Mouse (Mus musculus): Measurements from ENCODE around the gene Olfr986. TPM values are rescaled to one million over a fixed set of nuclear protein-coding genes. Genes with fewer than 3 reads are reported as not detected.
"Not testable (repeated sequence)": the region's sequence is repeated elsewhere in the genome, so short reads cannot be mapped to it uniquely, and the experiment has no call there.

The Olfr986 gene
- polyA plus RNA-seq (2012; rRNA removed): not detected in 2 replicates

- H3K4me3 ChIP-seq (ENCODE audit: insufficient read depth, low read length): no peak within 1 kb of the TSS
- H3K4me1 ChIP-seq (ENCODE audit: control insufficient read depth, insufficient read depth, low read length): no peaks in the 10 kb centered on the region
- no peak for TF ChIP-seq POLR2A (IDR thresholded peaks at IDR 0.05; ENCODE audit: extremely low read depth, insufficient read depth, low read length)
- TF ChIP-seq CTCF (IDR thresholded peaks at IDR 0.05; ENCODE audit: extremely low read depth, insufficient read depth, low read length): no peak
- H3K27ac ChIP-seq (ENCODE audit: insufficient read depth, low read length): no peak within 1 kb of the TSS
These were observed at the start of gene Olfr986 for GRCm38 (mm10) chr9:40180620-40181019. Gene Olfr986, plus strand, starts transcription at chr9:40180920.

- Histone ChIP-seq H3K4me1 (ENCODE audit: control insufficient read depth, insufficient read depth, low read length) (no peaks in the 10 kb centered on the region), H3K4me3 (ENCODE audit: insufficient read depth, low read length) (no peak overlapping the region), H3K27ac (ENCODE audit: insufficient read depth, low read length) (no peak overlapping the region)
- TF ChIP-seq CTCF (IDR thresholded peaks at IDR 0.05; ENCODE audit: extremely low read depth, insufficient read depth, low read length): no peak
- TF ChIP-seq POLR2A (IDR thresholded peaks at IDR 0.05; ENCODE audit: extremely low read depth, insufficient read depth, low read length): no peak
These were observed 43.6 kb upstream of the Olfr986 start for GRCm38 (mm10) chr9:40136987-40137688.

- H3K27ac ChIP-seq (ENCODE audit: insufficient read depth, low read length): no peak overlapping the region
- TF ChIP-seq POLR2A (IDR thresholded peaks at IDR 0.05; ENCODE audit: extremely low read depth, insufficient read depth, low read length): no peak
- TF ChIP-seq CTCF (IDR thresholded peaks at IDR 0.05; ENCODE audit: extremely low read depth, insufficient read depth, low read length): no peak
- H3K4me3 ChIP-seq (ENCODE audit: insufficient read depth, low read length): no peak overlapping the region
- no peaks in the 10 kb centered on the region for H3K4me1 ChIP-seq (ENCODE audit: control insufficient read depth, insufficient read depth, low read length)
These were observed 41.2 kb upstream of the Olfr986 start for GRCm38 (mm10) chr9:40139484-40139883.

- TF ChIP-seq CTCF (IDR thresholded peaks at IDR 0.05; ENCODE audit: extremely low read depth, insufficient read depth, low read length) (no peak), POLR2A (IDR thresholded peaks at IDR 0.05; ENCODE audit: extremely low read depth, insufficient read depth, low read length) (no peak)
- H3K4me1 ChIP-seq (ENCODE audit: control insufficient read depth, insufficient read depth, low read length): no peaks in the 10 kb centered on the region
- H3K27ac ChIP-seq (ENCODE audit: insufficient read depth, low read length): no peak overlapping the region
- no peak overlapping the region for H3K4me3 ChIP-seq (ENCODE audit: insufficient read depth, low read length)
These were observed 39.2 kb upstream of the Olfr986 start for GRCm38 (mm10) chr9:40141544-40141943.

GRCm38 (mm10) chr9:40155118-40155644 is 25.5 kb upstream of the Olfr986 start:
- TF ChIP-seq CTCF (IDR thresholded peaks at IDR 0.05; ENCODE audit: extremely low read depth, insufficient read depth, low read length): no peak
- no peak for TF ChIP-seq POLR2A (IDR thresholded peaks at IDR 0.05; ENCODE audit: extremely low read depth, insufficient read depth, low read length)

GRCm38 (mm10) chr9:40166446-40166845 is 14.3 kb upstream of the Olfr986 start:
- no peak for TF ChIP-seq CTCF (IDR thresholded peaks at IDR 0.05; ENCODE audit: extremely low read depth, insufficient read depth, low read length)
- no peak for TF ChIP-seq POLR2A (IDR thresholded peaks at IDR 0.05; ENCODE audit: extremely low read depth, insufficient read depth, low read length)

More at GRCm38 (mm10) chr9:40155118-40155644, 25.5 kb upstream of the Olfr986 start:
- H3K4me1 ChIP-seq (ENCODE audit: control insufficient read depth, insufficient read depth, low read length): no peaks in the 10 kb centered on the region
- no peak overlapping the region for H3K27ac ChIP-seq (ENCODE audit: insufficient read depth, low read length)
- no peak overlapping the region for H3K4me3 ChIP-seq (ENCODE audit: insufficient read depth, low read length)

GRCm38 (mm10) chr9:40177017-40177416 is 3.7 kb upstream of the Olfr986 start:
- TF ChIP-seq POLR2A (IDR thresholded peaks at IDR 0.05; ENCODE audit: extremely low read depth, insufficient read depth, low read length): no peak
- no peak for TF ChIP-seq CTCF (IDR thresholded peaks at IDR 0.05; ENCODE audit: extremely low read depth, insufficient read depth, low read length)
- H3K4me3 ChIP-seq (ENCODE audit: insufficient read depth, low read length): no peak overlapping the region
- H3K27ac ChIP-seq (ENCODE audit: insufficient read depth, low read length): no peak overlapping the region
- no peaks in the 10 kb centered on the region for H3K4me1 ChIP-seq (ENCODE audit: control insufficient read depth, insufficient read depth, low read length)

More at GRCm38 (mm10) chr9:40166446-40166845, 14.3 kb upstream of the Olfr986 start:
- Histone ChIP-seq H3K4me3 (ENCODE audit: insufficient read depth, low read length) (no peak overlapping the region), H3K27ac (ENCODE audit: insufficient read depth, low read length) (no peak overlapping the region), H3K4me1 (ENCODE audit: control insufficient read depth, insufficient read depth, low read length) (no peaks in the 10 kb centered on the region)

GRCm38 (mm10) chr9:40185166-40185565 is 4.4 kb downstream of the Olfr986 start:
- not testable (repeated sequence) for H3K4me3 ChIP-seq (ENCODE audit: insufficient read depth, low read length); H3K27ac ChIP-seq (ENCODE audit: insufficient read depth, low read length); H3K4me1 ChIP-seq (ENCODE audit: control insufficient read depth, insufficient read depth, low read length)

- Histone ChIP-seq H3K27ac (ENCODE audit: insufficient read depth, low read length) (no peak overlapping the region), H3K4me1 (ENCODE audit: control insufficient read depth, insufficient read depth, low read length) (no peaks in the 10 kb centered on the region; the same call in 1 of the 2 replicates), H3K4me3 (ENCODE audit: insufficient read depth, low read length) (peak overlapping the region; percentile 87)
- no peak for TF ChIP-seq POLR2A (IDR thresholded peaks at IDR 0.05; ENCODE audit: extremely low read depth, insufficient read depth, low read length)
- no peak for TF ChIP-seq CTCF (IDR thresholded peaks at IDR 0.05; ENCODE audit: extremely low read depth, insufficient read depth, low read length)
These were observed 10.6 kb downstream of the Olfr986 start for GRCm38 (mm10) chr9:40191086-40191876.
